14 mouse cellular contexts compared by ENCODE assay signal in genomic region chr11:10317427-10317826, GRCm38 (mm10).
"Had no signal": no experiment of that assay in that cellular context is flagged by ENCODE, and none has a peak within 500 bp of the region (broad histone marks: within the 10 kb centered on the region; RNA-seq: fewer than 3 reads in every experiment).

No protein-coding gene starts in this region.

- H3K4me3 ChIP-seq: lung, embryonic 15.5 days; midbrain, embryonic 10.5 days; midbrain, embryonic 12.5 days; neural tube, embryonic 12.5 days; stomach, embryonic 15.5 days had no signal

- ATAC-seq: lung, postnatal 0 days had no signal

- DNase-seq: lung, adult 18-20 months; lung, postnatal 14 days; lung, postnatal 36 days; midbrain, embryonic 14.5 days; right cerebral cortex, postnatal 14 days; thymus, adult 2 months; thymus, postnatal 25 days; thymus, postnatal 4 days had no signal

- H3K4me1 ChIP-seq: lung, embryonic 15.5 days; midbrain, embryonic 10.5 days; midbrain, embryonic 12.5 days; neural tube, embryonic 12.5 days; stomach, embryonic 15.5 days had no signal
